Mouse (Mus musculus) frontal cortex, adult (tissue): ENCODE data around the gene D730048I06Rik.
"Not testable (repeated sequence)": the region's sequence is repeated elsewhere in the genome, so short reads cannot be mapped to it uniquely, and the experiment has no call there.

ENCODE experiments used
- ATAC-seq: cut with Nextera tagmentation; 2 replicates; pipeline ENCODE4 v1.9.2; 2017; ENCODE audit warnings: mild to moderate bottlenecking, moderate library complexity, mixed read lengths; ENCODE audit not compliant: low TSS enrichment

The D730048I06Rik gene

DNA sequence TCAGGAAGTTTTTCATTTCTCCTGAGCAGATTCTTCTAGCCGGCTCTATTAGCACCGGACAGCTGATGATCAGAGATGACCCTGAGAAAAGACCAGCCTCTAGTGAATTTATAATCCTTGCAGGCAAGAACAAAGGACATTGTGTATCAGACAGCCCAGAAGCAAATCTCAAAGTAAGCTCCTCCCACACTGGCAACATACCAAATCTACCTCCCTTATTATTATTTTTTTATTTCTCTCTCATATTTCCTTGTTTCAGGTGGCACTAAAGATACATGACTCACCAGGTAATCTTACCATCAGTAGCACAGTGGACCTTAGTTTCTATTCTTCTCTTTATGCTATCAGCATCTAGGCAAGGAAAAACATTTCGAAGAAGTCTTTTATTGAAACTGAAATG lies at the start of gene D730048I06Rik, which contains the start of gene Gm27235:
Gene D730048I06Rik, minus strand, starts transcription at position 112 of the 400 bp plus-strand sequence.
Gene Gm27235, minus strand, starts transcription at position 101 of the 400 bp plus-strand sequence.
- ATAC-seq: no peak

DNA sequence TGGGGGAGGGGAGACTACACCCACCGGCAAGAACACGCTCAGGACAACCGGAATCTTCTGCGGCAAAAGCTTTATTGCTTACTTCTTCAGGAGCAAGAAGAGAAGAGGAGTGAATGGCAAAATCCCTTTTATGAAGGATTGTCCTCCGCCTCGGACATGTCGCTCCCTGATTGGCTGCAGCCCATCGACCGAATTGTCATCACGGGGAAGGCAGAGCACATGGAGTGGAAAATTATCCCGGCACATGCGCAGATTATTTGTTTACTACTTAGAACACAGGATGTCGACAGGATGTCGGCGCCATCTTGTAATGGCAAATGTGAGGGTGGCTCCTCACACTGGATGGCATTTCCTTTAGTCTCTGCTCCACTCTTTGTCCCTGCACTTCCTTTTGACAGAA lies 28.0 kb upstream of the D730048I06Rik start:
- ATAC-seq: not testable (repeated sequence)

DNA sequence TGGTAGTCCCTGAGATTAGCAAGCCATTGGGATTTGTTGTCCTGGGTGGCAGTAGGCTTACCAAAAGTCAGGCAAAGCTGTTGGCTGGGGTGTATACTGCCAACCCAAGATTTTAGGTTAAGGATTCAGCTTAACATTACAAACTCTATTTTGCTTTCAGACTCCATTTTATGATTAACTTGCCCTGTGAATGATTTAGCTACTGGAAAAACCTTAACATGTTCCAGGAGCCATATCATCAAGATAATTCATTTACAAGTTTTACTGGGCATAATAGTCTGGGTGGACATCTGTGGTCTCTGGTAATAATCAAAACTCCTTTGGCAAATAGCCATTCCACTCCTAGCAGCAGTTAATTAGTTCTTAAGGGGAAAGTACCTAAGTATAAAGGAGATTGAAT lies 8.2 kb upstream of the D730048I06Rik start:
- ATAC-seq: no peak

DNA sequence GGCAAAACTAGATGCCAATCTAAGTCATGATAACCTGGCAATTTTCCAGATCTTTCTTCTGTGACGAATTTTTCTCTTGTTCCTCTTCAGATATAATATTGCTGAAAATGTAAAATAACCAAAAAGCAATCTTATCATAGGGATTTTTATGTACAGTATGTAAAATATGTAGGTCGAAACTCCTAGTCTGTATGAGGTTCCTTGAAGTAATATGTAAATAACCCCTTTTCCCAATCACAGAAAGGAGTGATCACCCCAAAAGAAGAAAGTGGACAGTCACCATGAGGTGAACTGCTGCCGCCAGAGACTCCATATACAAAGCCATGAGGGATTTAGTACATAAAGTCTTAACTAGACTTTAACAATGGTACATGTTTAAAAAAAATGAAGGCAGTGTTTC lies 11.9 kb downstream of the D730048I06Rik start, which contains the start of gene Gm17727:
Gene Gm17727, minus strand, starts transcription at position 101 of the 400 bp plus-strand sequence.
- no peak for ATAC-seq

DNA sequence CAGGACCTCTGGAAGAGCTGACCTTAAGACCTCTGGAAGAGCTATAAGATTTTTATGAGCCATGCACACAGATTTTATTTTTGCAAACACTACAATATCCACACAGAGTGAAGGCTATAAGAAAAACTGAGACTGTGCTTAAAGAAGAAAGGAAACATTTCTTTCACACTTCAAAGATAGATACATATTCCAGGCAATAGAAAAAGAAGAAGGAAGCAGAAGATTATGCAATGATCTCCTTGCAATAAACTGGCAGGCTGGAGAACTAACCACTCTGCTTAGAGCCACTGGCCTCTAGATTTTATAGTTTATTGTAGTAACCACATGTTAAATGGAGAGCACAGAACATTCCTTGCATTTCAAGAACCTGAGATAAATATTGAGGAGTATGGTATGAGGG lies 33.1 kb downstream of the D730048I06Rik start:
- peak; percentile 94 for ATAC-seq

DNA sequence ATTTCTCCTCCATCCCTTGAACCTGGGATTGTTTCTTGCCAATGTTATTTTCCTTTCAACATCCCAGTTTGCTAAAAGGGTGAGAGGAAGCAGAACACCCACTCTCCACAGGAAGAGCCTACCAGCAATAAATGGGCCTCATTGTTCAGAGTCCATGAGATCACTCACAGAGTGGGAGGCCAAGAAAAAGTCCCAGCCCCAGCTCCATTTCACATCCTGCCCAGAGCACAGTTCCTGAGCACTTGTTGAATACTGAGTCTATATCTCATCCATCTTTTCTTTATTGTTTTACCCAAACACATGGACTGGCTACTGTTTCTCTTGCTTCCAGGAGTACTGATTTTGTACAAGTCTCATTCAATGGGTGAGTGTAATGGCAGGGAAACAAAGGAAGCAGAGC lies 49.2 kb downstream of the D730048I06Rik start, which contains the start of gene Gm17677:
Gene Gm17677, plus strand, starts transcription at position 301 of the 400 bp plus-strand sequence.
- ATAC-seq: no peak
